Mouse (Mus musculus) lung, postnatal 0 days (tissue): ENCODE measurements around the gene Degs2.

ENCODE experiments used
- CTCF ChIP-seq: IDR thresholded peaks from 2 replicates; pipeline ENCODE4 v1.5.1; 2016; ENCODE audit warnings: antibody characterized with exemption, mild to moderate bottlenecking
- EP300 ChIP-seq: IDR thresholded peaks from 2 replicates; pipeline ENCODE4 v1.6.1; 2016; ENCODE audit warnings: antibody characterized with exemption, mild to moderate bottlenecking, control low read depth

GRCm38 (mm10) chr12:108701221-108701620 lies 894 bp downstream of the Degs2 start:
- TF ChIP-seq CTCF (no peak), EP300 (no peak)
